Mouse (Mus musculus) right cerebral cortex, postnatal 10 days (tissue): ENCODE measurements at regions not wholly inside any gene's neighbourhood (a gene's known extent, or its start where the extent isn't known, plus 50 kb on each side); places are given as distances from the start of the nearest gene placed in this dataset.

Experiments used
- DNase-seq, 2 experiments: peaks; one replicate each; pipeline ENCODE4 v3.0.0; 2021; ENCODE audit warnings: low spot score in 2 of 2

DNA sequence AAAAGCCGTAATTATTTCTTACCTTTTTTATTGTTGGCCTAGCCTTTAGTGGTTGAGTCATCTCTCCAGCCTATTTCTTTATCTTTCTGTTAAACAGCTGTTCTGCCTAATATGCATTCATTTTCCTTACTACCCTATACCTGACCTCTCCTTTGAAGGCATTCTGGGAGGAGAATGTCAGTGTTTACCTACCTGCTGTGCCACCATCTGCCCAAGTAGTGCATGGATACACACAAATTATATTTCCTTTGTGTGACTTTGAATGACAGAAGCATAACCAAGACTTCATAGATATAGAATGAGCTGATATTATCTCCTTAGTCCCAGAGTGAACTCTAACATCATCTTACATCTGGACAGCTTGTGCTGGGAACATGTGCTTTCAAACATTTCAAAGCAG is 293.5 kb upstream of the Tom1l1 start:
- DNase-seq = no peak

DNA sequence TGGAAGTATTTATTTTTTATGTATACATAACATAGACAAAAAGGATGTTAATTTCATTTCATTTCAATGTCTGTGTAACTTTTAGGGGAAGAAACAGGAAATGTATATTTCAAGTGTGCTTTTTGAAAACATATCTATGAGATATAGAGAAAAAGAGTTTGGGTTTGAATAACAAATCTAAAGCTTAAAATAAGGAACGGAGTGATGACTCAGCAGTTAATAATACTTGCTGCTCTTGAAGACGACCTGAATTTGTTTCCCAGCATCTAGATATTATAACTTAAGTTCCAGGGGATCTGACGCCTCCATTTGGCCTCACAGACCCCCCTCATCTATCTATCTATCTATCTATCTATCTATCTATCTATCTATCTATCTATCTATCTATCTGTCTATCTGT is 290.1 kb upstream of the Tom1l1 start:
- no peak for DNase-seq

DNA sequence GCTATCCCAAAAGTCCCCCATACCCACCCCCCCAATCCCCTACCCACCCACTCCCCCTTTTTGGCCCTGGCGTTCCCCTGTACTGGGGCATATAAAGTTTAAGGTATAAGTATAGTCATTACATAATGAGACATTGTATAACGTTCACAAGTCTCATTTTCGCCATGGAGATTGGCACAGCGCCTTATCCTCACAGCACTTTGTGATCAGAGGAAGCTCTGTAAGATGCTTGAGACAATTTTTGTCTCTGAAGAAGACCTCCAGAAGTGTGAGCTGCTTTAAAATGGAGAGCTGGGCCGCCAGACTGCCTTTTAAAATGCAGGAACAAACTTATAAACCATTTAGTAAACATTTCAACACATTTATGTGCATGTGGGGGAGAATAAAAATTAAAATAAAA is 252.9 kb upstream of the Tom1l1 start:
- peak; percentile 44 to 50 for DNase-seq

DNA sequence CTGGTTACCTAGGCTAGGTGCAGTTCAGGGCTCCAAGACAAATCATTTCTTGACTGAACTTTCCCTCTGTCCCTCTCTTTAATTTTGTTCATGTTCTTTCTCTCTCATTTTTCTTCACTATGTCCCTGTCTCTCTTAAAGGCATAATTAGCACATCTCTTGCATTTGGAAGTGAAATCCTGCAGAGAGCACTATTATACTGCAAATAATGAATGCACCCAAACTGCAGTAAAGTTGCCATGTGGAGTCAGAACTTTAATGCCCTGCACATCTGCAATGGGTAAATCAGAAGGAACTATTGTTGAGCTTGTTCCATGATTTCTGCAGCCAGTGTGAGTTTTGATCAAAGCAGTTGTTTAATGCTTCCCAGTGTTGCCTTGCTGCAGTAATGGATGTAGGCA is 237.6 kb upstream of the Tom1l1 start:
- no peak for DNase-seq

DNA sequence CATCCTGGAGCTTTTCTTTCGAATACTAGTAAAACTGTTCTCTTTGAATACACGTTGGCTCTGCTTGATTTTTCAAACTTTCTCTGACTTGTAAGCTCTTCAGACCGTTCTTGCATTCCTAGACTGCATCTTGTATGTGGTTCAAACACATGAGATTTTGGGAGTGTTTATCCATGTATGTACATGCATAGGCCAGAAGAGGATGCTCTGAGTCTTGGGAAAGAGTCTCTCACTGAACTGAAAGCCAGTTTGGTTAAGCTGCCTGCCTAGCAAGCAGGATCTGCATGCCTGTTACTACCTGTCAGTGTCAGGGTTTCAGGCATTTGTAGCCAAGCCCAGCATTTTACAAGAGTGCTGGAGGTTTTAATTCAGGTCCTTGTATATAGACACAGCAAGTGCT is 229.6 kb upstream of the Tom1l1 start:
- DNase-seq = no peak

DNA sequence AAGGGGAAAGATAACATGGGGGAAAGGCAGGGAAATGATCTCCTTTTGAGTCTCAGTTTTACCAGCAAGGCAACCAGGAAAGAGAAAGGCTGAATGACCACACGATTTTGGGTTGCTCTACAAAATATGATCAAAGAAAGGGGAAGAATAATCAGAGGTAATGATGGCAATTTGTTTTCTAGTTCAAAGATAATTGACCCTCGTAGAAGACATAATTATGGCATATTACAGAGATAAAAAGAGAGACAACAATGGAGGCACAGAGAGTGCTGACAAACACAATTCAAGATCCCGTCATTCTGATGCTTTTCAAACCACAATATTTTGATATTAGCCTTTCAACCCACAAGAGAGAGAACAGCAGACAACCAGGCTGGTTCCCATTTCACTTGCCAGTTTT is 206.1 kb upstream of the Tom1l1 start:
- DNase-seq = no peak

DNA sequence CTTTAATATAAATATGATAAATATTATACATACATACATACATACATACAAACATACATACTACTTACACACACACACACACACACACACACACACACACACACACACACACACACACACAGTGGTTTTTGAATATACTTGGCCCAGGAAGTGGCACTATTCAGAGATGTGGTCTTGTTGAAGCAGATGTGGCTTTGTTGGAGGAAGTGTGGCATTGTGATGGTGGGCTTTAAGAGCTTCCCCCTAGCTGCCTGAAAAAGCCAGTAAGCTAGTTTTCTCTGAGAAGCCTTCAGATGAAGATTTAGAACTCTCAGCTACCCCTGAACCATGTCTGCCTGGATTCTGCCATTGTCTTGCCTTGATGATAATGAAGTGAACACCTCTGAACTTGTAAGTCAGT is 185.0 kb upstream of the Tom1l1 start:
- no peak for DNase-seq

DNA sequence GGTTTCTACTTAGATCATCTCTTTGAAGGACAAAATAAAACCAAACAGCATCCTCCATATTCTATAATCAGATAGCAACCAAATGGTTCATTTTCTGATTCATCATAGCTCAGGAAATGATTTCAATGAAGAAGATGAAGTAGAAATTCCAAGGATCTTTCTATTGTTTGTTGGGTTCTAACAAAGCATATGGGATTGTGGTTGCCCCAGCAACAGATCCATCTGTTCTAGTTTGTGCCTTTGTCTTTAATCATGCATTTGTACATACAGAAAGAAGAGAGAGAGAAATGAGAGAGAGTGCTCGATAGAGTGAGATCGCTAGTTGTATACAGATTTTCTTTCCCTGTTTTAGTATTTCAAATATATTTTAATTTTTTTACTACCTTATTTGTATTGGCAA is 183.5 kb upstream of the Tom1l1 start:
- peak; percentile 27 to 43 for DNase-seq

DNA sequence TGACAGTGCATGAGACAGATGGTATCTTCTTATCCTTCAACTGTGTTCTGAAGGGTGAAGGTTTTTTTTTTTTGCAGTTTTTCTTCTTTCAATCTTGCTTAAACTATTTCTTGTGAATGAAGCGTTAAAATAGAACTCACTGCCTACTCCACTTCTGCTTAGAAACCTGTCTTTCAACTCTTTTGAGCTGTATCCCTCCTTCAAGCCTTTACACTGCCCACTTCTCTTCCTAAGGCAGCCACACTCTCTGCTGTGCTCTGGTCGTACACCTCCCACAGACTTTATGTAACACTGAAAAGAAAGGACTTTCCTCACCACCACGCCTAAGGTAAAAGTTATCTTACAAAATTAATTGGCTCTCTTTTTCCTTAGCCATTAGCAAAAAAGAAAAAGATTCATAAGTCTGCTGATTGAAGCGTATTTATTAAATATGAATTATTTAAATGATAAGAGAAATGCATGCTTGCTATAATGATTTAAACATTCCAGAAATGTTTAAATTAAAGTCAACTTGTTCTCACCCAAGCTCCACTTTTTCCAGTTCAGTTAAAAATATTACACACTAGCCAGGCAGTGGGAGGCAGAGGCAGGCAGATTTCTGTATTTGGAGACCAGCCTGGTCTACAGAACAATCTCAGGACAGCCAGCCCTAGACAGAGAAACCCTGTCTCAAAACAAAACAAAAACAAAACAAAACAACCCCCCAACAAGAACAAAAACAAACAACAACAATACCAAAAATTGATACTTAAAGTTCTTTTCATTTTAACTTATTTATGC is 176.0 kb upstream of the Tom1l1 start:
- peak in 1 of 2 experiments; percentile 46 for DNase-seq

DNA sequence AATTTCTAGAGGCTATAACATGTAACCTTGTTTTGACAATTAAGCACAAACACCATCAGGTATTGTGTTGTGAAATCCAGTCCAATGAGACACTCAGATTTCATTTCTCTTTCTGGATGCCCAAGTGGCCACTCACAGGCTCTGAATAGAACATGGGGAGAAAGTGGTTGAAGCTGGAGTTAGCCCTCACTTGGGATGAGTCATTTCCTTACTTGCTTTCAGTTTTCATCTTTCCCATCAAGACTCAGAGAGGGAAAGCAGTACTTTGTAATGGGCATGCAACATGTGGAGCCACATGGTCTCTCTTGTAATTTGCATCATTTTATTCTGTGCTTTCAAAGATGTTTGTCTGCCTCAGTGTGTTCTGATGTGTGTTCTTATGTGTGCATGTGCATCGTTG is 167.6 kb upstream of the Tom1l1 start:
- DNase-seq = no peak

DNA sequence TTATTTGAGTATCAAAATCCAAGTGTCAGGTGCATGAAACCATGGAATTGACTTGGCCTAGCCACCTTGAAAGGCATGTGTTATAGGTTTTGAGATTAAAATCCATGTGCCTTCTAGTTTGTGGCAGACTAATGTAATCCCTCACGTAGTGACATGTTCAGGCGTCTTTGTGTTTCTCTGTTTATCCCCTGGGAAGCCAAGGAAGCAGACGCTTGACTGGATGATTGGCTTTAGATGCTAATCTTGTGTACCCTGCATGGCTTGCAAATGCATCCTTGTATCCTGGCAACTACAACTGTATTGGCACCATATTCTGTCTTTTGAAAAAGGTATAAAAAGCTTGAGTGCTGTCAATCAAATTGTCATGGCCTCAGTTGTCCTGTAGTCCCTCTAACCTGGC is 167.2 kb upstream of the Tom1l1 start:
- no peak for DNase-seq

DNA sequence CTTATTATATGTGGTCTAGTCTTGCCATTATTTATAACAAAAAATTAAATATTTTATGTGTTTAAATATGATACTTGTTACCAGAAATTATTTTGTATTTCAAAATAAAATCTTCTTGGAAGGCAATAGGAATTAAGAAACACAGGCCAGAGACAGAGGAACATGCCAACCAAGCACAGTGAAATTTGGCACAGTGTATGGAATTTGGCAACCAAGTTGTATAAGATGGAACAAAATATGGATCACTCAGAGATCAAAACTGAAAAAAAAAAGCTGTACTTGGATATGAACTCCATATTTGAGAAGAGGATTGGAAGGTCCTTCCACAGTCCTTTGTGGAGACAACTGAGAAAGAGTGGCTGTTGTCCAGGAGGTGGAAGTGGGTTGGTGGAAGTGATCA is 163.1 kb upstream of the Tom1l1 start:
- DNase-seq = no peak

DNA sequence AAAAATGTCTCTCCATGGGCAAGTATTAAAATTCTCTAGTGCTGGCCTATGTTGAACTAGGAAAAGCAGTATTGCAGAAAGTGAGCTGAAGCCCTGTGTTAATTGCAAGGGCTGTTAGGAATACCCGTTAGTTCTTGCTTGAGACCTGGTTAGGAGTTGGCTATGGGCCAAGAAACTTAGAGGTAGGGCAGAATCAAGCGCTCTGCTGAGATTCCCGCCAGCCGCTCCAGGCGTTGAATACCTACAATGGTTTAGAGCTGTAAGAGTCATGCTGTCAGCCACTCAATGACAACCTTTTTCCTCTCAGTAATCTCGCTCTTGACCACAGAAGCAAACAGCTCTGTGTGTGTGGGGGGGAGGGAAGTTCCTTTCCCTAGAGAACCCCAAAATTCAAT is 156.8 kb upstream of the Tom1l1 start:
- no peak for DNase-seq

DNA sequence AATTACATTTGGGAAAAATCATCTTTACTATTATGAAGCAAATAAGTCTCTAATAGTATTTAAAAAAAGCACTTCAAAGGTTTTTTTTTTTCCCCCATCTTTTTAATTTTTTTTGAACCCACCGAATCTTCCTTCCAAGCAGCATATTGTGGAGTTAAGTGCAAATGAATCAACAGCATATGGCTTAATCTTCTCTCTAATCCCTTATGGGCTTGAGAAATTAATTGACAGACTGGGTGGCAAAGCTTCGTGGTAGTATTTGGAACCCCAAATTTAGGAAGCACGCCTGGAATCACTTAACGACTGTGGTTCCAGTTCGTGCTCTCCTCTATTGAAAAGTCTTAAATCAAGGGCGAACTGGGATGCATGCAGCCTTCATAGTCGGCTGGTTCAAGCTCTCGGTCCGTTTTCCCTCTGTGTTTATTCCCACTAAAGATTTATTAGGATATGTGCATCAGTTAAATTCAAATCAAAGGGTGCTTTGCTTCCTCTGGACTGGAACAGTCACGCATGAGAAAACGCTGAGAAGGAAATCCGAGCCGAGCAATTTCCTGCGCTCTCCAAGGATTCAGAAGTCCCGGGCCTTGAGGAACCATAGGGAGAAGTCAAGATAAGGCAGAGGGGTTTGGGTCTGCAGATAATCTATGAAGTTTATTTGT is 156.2 kb upstream of the Tom1l1 start:
- no peak for DNase-seq

DNA sequence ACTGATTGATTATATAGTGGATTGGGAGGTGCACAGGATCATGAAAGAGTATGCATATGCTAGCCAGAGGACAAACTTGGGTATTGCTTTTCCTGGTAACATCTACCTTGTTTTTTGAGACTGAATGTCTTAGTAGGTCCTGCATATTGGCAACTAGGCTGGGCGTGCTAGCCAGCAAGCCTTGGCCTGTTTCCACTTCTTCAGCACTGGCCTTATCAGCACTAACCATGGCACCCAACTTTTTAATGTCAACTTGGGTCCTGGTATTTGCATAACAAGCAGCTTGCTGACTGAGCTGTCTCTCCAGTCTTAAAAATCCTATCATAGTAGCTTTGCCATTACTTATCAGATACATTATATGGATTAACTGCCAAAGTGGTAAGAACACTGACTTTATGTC is 150.0 kb upstream of the Tom1l1 start:
- DNase-seq = no peak

DNA sequence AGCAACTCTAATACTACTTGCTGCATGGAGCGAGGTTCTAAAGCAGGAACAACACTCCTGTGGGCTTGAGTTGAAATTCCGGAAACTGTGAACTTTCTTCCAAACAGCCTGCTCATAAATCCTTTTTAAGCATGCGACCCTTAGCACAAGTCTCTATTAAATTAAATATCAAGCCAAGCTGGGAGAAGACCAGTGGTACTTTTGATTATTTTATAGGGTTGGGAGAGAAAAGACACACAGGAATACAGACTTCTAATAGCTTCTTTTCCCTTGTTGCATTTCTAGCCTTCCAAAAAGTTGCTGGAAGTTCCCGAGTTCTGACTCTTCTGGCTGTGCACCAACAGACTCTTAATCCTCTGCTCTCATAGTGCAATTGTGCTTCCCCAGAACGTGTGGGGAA is 136.6 kb upstream of the Tom1l1 start:
- no peak for DNase-seq

DNA sequence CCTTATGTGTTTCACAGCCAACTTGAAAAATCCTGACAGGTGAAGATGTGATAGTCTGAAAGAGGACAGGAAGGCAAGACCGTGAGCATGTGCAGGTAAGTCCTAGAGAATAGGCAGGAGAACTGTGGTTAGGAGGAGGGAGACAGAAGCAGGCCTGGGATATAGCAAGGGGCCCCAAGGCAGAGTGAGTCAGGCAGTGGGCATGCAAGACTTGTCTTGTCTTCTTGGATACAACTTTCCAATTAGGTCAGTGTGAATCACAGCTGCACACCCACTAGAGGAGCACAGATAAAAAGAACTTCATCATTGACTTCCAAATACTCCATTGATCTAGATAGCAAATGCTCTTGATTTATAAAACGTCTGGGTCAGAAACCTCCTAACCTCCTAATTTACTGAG is 128.6 kb upstream of the Tom1l1 start:
- no peak for DNase-seq

DNA sequence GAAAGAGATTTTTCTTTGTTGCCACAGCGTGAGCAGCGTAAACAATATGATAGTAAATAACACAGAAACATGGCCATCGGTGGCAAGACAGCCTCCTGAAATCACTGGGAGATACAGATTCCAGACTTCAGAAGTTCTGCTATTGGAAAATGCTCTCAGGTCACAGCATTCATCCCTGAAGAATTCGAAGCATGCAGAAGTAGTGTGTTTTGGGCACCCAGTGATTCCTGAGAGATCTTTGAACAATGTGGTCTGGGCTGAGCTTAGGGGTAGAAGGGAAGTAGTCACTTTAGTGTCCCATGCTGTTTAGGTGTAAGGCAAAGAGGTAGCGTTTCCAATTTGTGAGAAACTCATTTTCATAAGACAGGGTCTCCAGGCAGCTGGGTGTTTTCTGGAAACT is 126.3 kb upstream of the Tom1l1 start:
- DNase-seq = no peak

DNA sequence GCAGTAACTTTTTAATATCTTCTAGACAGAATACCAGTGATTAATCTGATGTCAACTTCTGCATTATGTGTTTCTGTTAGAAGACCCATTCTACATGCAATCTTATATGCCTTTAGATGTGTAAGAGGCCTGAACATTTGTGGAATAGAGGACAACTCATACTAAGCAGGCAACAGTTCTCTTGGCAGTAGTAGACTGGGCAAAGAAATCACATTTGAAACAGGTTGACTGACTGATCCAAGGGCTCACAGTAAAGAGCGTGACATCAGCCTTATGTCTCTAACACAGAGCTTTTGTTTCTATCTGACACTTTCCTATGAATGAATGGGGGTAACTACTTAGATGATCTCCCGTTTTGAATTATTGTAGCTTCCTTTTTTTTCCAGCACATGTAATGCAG is 124.8 kb upstream of the Tom1l1 start:
- DNase-seq = no peak

DNA sequence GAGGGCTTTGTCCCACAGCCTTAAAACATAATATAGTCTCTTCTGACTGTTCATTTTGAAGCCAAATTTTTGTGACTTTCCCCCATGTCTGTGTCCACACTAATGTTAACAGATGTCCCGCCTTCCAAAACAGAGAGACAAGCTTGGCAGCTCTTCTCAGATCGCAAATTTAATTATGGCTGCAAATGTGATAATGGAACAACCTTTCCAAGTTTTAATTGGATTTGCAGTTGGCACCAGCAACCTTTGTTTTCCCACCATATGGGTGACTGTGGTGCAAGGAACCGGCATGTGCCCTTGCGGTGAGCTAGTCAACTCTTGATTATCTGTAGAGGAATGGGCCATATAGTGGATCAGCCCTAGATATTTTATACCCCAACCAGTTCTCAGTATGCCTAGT is 124.4 kb upstream of the Tom1l1 start:
- peak in 1 of 2 experiments; percentile 18 for DNase-seq

DNA sequence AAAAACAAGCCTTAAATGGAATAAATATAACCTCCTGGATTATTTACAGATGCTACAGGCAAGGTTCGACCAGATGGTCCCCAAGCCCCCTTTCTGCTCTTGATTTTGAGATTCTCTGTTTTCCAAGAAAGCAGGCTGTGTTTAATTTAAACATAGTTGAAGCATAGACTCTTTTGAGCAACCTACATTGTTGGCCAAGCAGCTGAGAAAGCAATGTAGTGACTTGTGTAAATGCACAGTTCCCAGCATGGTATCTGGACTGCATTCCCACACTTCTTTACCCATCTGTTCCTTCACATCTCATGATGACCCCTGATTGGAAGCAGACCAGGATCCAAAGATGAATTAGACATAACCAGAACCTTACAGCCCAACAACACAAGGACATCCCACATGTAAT is 120.3 kb upstream of the Tom1l1 start:
- peak in 1 of 2 experiments; percentile 24 for DNase-seq

DNA sequence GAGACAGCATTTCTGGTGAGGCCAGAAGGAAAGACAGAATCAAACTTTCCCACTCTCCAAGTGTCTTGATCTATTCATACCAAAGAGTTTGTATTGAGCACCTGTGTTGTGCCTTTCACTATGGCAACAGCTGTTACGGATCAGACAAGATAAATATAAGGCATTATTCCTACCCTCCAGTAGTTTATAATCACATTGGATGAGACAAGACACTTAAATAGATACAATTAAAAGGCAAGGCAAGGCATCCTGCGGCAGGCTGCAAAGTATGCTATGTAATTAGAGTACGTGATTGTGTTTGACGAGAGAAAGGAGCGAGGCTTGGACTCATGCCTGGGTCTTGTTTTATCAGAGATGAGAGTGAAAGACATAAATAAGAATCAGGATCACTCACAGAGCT is 119.2 kb upstream of the Tom1l1 start:
- DNase-seq = peak; percentile 28 to 42

DNA sequence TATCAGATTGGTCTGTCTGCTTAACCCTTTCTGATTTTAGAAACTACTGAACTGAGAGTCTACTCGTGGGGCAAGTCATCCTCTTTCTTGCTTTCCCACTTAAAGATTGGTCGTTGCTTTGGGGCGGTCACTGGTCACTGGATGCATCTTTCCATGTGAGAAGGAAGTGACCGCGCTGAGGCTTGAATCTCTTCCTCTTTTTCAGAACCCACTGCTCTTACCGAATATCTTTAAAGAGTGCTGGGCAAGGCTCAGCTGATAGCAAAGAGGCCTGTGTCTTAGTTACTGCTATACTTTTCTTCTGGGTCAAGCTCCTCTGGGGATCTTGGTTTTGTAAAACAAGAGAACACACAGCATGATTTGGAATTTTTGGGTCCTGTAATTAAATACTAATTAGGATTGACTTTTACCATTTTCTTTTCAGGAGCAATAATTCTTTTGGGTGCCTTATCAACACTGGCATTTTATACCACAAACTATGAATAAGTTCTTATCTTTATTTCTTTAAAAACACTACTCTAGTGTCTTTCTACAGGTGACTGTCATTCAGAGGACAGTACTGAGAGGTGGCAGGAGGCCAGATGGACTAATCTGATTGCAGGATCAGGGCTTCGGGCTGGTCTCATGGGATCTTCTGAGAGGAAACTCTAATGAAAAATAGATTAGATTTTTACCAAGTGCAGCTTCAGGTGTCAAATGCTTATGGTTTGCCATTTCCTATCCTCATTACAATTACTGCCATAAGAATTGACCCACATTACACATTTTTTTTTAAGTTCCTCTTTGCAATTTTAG is 114.6 kb upstream of the Tom1l1 start:
- DNase-seq = no peak
